Mouse (Mus musculus) midbrain, embryonic 14.5 days (tissue): ENCODE results near the gene Psmd11. TPM values are rescaled to one million over a fixed set of nuclear protein-coding genes. Genes with fewer than 3 reads are reported as not detected.

Experiments
- ATAC-seq: fragments of 200-750 bp; cut with Nextera tagmentation; 2 replicates; pipeline ENCODE4 v1.8.0; 2017; ENCODE audit warnings: moderate number of reproducible peaks, moderate library complexity; ENCODE audit not compliant: low FRiP score, low TSS enrichment
- DNase-seq: peaks from one replicate; pipeline ENCODE4 v3.0.0-alpha.2; 2015
- H3K27ac ChIP-seq: fragments of 300-500 bp; sonication (generic); replicated peaks from 2 replicates; pipeline ENCODE4 v1.5.1; 2014; ENCODE audit warnings: mild to moderate bottlenecking, low read depth, low read length, moderate library complexity
- H3K27me3 ChIP-seq: fragments of 300-500 bp; sonication (generic); 2 replicates; pipeline ENCODE4 v1.6.1; 2014; ENCODE audit warnings: low read length, control low read depth, mixed read lengths; ENCODE audit not compliant: control insufficient read depth, insufficient read depth
- H3K36me3 ChIP-seq: fragments of 300-500 bp; sonication (generic); 2 replicates; pipeline ENCODE4 v1.6.1; 2014; ENCODE audit warnings: low read length, control low read depth; ENCODE audit not compliant: control insufficient read depth, insufficient read depth
- H3K4me1 ChIP-seq: fragments of 300-500 bp; sonication (generic); 2 replicates; pipeline ENCODE4 v1.6.1; 2014; ENCODE audit warnings: mild to moderate bottlenecking, antibody characterized with exemption, low read length, control low read depth; ENCODE audit not compliant: control insufficient read depth, insufficient read depth
- H3K4me2 ChIP-seq: fragments of 300-500 bp; sonication (generic); 2 replicates; pipeline ENCODE4 v1.6.1; 2014; ENCODE audit warnings: mild to moderate bottlenecking, low read length, moderate library complexity
- H3K4me3 ChIP-seq: fragments of 300-500 bp; sonication (generic); replicated peaks from 2 replicates; pipeline ENCODE4 v1.5.1; 2014; ENCODE audit warnings: low read depth, low read length
- H3K9ac ChIP-seq: fragments of 300-500 bp; sonication (generic); replicated peaks from 2 replicates; pipeline ENCODE4 v1.6.1; 2014; ENCODE audit warnings: mild to moderate bottlenecking, low read length, moderate library complexity
- H3K9me3 ChIP-seq: fragments of 300-500 bp; sonication (generic); 2 replicates; pipeline ENCODE4 v1.6.1; 2016; ENCODE audit warnings: low read length, control low read depth, mixed read lengths; ENCODE audit not compliant: control insufficient read depth
- WGBS: fragments of 180-500 bp; shearing (Covaris S2); extraction: QIAGEN DNeasy Blood & Tissue Kit; methylation state at CpG from one replicate; pipeline ENCODE4 v1.1.7; 2014; 5-methylcytosine and 5-hydroxymethylcytosine counted together
- polyA plus RNA-seq: library from polyadenylated mRNA; unstranded; fragments of >200 nt; fragmentation: Nextera tagmentation; extraction: Ambion mirVana; gene quantifications from 2 replicates; pipeline ENCODE4 v1.2.1, GENCODE M21; 2014

Gene Psmd11
- polyA plus RNA-seq, 1 experiment from 2014 or later, result 299 TPM

DNA sequence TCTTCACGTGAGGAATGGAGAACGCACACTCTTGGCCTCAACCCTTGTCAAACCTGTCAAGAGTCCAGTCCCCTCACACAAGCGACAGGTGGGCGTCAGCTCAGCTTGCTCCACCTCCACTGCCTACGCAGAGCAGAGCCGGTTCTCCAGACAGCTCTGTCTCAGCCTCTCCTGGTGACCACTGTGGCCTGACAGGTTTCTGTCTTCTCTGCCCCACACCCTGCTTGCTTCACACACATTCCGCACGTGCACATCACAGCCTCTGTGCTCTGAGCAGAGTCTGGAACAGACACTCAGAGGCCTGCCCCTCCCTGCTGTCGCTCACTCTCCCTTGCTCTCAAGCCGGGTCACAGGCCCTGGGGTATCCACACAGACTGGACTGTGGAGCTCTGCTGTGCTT is 62.4 kb downstream of the Psmd11 start:
- Histone ChIP-seq H3K9ac (no peak overlapping the region), H3K27me3 (no peaks in the 10 kb centered on the region), H3K4me2 (no peak overlapping the region), H3K4me1 (peaks cover 31% of the 10 kb centered on the region), H3K9me3 (no peaks in the 10 kb centered on the region), H3K4me3 (no peak overlapping the region), H3K36me3 (no peaks in the 10 kb centered on the region), H3K27ac (no peak overlapping the region)
- ATAC-seq (no peak), DNase-seq (no peak)
- 71% methylated on average over 10 of the region's 10 CpGs for WGBS

DNA sequence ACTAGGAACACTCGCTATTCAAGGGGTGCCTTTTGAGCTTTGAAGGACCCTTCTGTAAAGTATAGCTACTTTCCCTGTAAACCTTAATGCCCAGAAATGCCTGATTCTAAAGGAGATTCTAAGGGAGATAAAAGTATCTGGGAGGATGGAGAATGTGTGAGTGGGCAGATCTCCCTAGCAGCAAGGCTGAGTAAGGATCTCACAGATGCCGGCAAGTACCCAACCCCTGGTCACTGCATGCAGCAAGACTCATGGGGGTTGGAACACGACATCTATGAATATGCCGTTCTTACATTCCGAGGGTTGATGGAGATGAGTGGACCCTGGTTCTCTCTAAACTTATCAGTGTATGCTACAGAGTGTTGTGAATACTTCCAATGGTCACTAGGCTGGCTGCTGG is 64.8 kb downstream of the Psmd11 start:
- peaks cover 20% of the 10 kb centered on the region for H3K4me1 ChIP-seq
- H3K9me3 ChIP-seq, result no peaks in the 10 kb centered on the region
- no peak overlapping the region for H3K9ac ChIP-seq
- H3K27me3 ChIP-seq, result no peaks in the 10 kb centered on the region
- no peak for DNase-seq
- no peak overlapping the region for H3K27ac ChIP-seq
- H3K4me2 ChIP-seq, result no peak overlapping the region
- H3K4me3 ChIP-seq, result no peak overlapping the region
- no peak for ATAC-seq
- no peaks in the 10 kb centered on the region for H3K36me3 ChIP-seq
- 94% methylated on average over 5 of the region's 5 CpGs for WGBS

DNA sequence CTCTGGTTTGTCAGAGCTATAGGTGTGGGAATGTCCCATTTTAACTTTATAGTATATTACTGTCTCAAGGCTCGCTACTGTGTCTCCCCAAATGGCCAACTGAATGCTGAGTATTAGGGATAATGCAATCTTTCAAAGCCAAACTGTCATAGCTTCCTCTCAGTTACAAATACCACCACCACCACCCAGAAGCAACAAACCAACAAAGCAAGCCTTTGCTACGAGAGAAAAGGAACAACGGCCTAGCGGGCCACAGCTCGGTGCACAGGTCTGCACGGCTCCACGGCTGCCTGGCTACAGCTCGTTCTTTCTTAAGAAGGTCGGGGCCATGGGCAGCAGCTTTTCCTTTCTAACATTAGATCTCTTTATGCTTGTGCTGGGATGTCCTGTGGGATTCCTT is 66.4 kb downstream of the Psmd11 start:
- Histone ChIP-seq H3K4me3 (no peak overlapping the region), H3K4me2 (no peak overlapping the region), H3K27me3 (no peaks in the 10 kb centered on the region), H3K9ac (no peak overlapping the region), H3K27ac (no peak overlapping the region), H3K4me1 (peaks cover 19% of the 10 kb centered on the region), H3K36me3 (no peaks in the 10 kb centered on the region), H3K9me3 (no peaks in the 10 kb centered on the region)
- no peak for DNase-seq
- WGBS, result 35% methylated on average over 9 of the region's 9 CpGs
- no peak for ATAC-seq

DNA sequence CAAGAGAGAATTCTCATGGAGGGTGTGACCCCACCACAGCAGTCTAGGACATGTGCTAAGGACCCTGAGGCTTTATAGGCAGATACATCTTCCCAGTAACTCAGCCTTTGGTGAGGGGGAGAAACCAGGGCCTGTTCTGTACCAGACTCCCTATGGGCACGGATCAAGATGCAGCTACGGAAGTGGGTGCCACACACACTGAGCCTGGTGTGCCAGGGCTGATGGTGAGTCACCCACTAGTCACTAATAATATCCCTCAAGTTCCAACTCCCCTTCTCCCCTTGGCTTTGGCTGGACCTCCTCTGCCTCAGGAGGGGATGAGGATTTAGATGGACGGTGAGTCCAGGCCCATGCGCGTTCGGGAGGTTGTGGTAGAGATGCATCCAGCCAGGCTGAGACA is 67.6 kb downstream of the Psmd11 start:
- 93% methylated on average over 6 of the region's 6 CpGs for WGBS
- no peaks in the 10 kb centered on the region for H3K27me3 ChIP-seq
- no peak overlapping the region for H3K9ac ChIP-seq
- H3K4me2 ChIP-seq, result no peak overlapping the region
- peaks cover 21% of the 10 kb centered on the region for H3K4me1 ChIP-seq
- no peaks in the 10 kb centered on the region for H3K36me3 ChIP-seq
- DNase-seq (no peak), ATAC-seq (no peak)
- H3K27ac ChIP-seq, result no peak overlapping the region
- no peaks in the 10 kb centered on the region for H3K9me3 ChIP-seq
- H3K4me3 ChIP-seq, result no peak overlapping the region

DNA sequence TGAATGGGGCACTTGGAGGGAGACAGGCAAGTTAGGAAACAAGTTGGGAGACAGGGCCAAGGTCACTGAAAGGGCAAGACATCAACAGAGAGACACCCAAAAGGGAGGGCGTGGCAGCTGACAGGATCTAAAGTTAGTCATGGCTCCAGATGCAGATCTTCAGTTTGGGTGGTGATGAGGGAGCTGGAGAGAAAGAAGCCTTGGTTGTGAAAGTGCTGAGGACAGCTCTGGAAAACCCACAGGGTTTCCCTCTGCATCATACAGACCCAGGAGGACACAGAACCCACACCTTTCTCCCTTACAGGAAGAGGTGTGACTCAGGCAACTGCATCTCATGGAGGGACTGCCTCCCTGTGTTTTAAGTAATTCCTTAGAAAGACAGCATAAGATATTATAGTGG is 68.2 kb downstream of the Psmd11 start:
- Histone ChIP-seq H3K4me3 (no peak overlapping the region), H3K27ac (no peak overlapping the region), H3K9ac (no peak overlapping the region), H3K4me1 (peaks cover 21% of the 10 kb centered on the region), H3K4me2 (no peak overlapping the region), H3K27me3 (no peaks in the 10 kb centered on the region), H3K9me3 (no peaks in the 10 kb centered on the region), H3K36me3 (no peaks in the 10 kb centered on the region)
- WGBS, result 83% methylated on average over 1 of the region's 1 CpGs
- no peak for DNase-seq
- ATAC-seq, result no peak

DNA sequence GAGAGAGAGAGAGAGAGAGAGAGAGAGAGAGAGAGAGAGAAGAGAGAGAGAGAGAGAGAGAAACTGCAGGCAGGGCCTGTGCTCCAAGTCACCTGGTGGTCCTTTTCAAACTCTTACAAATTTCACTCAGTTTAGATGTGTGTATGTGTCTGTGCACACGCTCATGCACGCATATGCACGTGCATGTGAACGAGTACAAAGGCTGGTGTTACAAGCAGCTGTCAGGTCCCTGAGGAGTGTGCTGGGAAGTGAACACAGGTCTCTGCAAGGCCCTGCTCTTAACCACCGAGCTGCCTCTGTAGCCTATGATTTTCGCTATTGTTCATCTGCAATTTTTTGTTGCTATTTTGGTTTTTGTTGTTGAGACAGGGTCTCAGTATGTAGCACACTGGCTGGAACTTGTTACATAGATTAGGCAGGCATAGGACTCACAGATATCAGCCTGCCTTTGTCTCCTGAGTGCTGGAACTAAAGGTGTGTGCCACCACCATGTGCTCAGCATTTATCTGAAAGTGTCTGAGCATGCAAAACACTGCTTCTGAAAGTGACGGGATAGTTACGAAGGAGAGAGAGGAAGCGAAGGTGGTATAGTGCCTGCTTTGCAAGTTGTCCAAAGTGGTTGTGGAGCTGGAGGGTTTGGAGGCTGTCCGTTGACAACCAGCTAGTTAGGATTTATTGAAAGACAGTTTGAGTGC is 69.0 kb downstream of the Psmd11 start:
- Histone ChIP-seq H3K9me3 (no peaks in the 10 kb centered on the region), H3K4me3 (no peak overlapping the region), H3K36me3 (no peaks in the 10 kb centered on the region), H3K27ac (no peak overlapping the region), H3K4me2 (no peak overlapping the region), H3K9ac (no peak overlapping the region), H3K4me1 (peaks cover 21% of the 10 kb centered on the region), H3K27me3 (no peaks in the 10 kb centered on the region)
- WGBS, result 83% methylated on average over 10 of the region's 10 CpGs
- DNase-seq (no peak), ATAC-seq (no peak)

DNA sequence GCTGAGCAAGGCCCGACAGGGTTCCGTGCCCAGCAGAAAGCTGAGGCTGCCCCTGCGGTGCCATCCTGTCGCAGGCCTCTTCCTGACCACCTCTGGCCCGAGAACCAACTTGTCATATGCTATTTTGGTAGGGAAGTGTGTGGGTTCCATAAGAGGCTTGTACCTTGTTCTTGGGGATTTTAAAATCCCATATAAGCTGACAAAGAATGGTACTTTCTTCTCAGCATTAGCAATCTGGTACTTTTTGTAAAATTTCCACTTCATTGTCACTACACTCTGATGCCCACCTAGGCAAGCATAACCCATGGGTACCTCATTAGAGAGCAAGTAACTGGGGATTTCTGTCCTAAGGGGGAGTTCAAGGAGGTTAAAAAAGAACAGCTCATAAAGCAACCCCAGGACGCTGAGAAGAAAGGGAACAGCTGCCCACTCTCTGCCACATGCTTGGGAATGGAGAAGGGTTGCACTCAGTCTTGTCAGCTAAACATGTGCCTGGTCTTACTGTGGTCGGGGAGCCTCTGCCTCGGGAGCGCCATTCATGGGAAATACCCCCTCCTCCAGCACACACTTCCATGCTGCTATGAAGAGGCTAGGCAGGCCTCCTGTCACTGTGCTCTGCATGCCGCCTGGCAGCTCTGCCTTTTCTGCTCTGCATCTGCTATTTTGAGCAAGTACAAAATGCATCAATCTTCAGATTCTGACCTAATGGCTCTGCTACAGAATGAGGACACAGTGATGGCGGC is 70.1 kb downstream of the Psmd11 start:
- Histone ChIP-seq H3K36me3 (no peaks in the 10 kb centered on the region), H3K4me2 (no peak overlapping the region), H3K4me3 (no peak overlapping the region), H3K9ac (peak overlapping the region; percentile 10; the same call in 1 of the 2 replicates), H3K27me3 (no peaks in the 10 kb centered on the region), H3K9me3 (no peaks in the 10 kb centered on the region), H3K27ac (peak overlapping the region; percentile 78), H3K4me1 (peaks cover 28% of the 10 kb centered on the region)
- WGBS, result 53% methylated on average over 11 of the region's 11 CpGs
- ATAC-seq (no peak), DNase-seq (peak; percentile 47)

DNA sequence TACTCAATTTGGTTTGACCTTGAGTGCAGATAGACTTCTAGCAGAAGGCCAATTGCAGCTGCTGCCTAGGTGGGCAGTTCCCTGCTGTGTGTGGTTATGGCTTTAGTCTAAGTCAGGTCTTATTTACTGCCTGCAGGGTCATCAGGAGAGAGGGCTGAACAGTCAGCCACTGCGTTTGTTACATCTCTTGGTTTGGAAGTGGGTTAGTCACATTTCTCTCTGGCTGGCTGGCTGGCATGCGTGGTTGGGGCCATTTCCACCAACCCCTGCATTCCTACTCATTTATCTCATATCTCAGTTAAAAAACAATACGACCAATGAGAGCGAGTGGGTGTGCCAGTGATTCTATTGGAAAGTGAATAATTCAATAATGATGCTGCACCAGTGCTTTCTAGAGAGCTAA is 71.1 kb downstream of the Psmd11 start:
- Histone ChIP-seq H3K9ac (no peak overlapping the region), H3K4me2 (no peak overlapping the region), H3K36me3 (no peaks in the 10 kb centered on the region), H3K27ac (peak overlapping the region; percentile 78), H3K9me3 (no peaks in the 10 kb centered on the region), H3K4me1 (peaks cover 36% of the 10 kb centered on the region), H3K27me3 (no peaks in the 10 kb centered on the region), H3K4me3 (no peak overlapping the region)
- no peak for ATAC-seq
- no peak for DNase-seq
- WGBS, result 75% methylated on average over 4 of the region's 4 CpGs

DNA sequence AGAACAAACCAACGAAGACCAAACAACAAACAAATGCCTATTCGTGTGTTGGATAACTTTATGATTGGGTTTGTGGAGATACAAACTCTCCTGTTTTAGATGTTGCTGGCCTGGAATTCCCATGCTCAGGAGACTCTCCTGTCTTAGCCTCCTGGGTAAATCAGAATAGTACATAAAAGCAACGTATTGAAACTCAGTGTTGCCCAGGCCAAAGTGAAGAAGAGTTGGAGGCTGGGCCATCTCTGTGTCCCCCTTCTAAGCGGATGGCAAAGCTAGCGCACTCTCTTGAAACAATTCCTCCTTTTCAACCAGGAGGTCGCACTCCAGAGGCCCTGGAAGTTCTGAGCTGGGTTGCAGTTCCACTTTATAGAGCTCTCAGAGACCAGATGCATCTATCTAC is 74.9 kb downstream of the Psmd11 start:
- H3K27me3 ChIP-seq, result no peaks in the 10 kb centered on the region
- 65% methylated on average over 6 of the region's 6 CpGs for WGBS
- DNase-seq (no peak), ATAC-seq (no peak)
- H3K27ac ChIP-seq, result peak overlapping the region; percentile 100
- H3K4me1 ChIP-seq, result peaks cover 52% of the 10 kb centered on the region
- no peaks in the 10 kb centered on the region for H3K36me3 ChIP-seq
- H3K9me3 ChIP-seq, result no peaks in the 10 kb centered on the region
- H3K9ac ChIP-seq, result peak overlapping the region; percentile 55; the same call in 1 of the 2 replicates
- H3K4me3 ChIP-seq, result no peak overlapping the region
- H3K4me2 ChIP-seq, result peak overlapping the region; percentile 33
